Comparison of ENCODE assay signal across 20 mouse cellular contexts in the genomic region with DNA sequence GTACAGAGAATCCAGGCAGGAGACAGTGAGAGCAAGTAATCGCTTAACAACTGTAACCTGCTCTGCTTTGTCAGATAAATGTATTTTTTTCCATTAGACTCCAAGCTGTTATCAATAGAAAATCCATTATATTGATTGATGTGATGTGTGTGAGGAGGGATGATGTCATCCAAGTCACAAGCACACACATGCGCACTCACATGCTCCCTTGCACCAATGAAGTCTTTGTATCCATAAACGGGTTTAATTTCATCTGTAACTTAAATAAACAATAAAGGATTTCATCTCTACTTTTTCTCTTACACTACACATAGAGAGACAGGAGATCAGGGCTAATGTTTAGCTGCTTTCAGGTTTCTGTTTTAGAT.
DNase-seq lines count a peak whose midpoint lies in the region; ATAC-seq and TF ChIP-seq lines count a peak whose summit lies in the region.
"Had no signal": no experiment of that assay in that cellular context is flagged by ENCODE, and none has a peak within 500 bp of the region (broad histone marks: within the 10 kb centered on the region; RNA-seq: fewer than 3 reads in every experiment).

No protein-coding gene starts in this region.

- H3K36me3 ChIP-seq in hindbrain, embryonic 11.5 days (ENCODE audit: control insufficient read depth, insufficient read depth, low read length): no peaks in the 10 kb centered on the region
- no peaks in the 10 kb centered on the region for H3K36me3 ChIP-seq in hindbrain, postnatal 0 days (ENCODE audit: insufficient read depth, low read length)
- no peaks in the 10 kb centered on the region for H3K36me3 ChIP-seq in neural tube, embryonic 12.5 days
- no peaks in the 10 kb centered on the region for H3K36me3 ChIP-seq in neural tube, embryonic 15.5 days
- no peaks in the 10 kb centered on the region for H3K36me3 ChIP-seq in hindbrain, embryonic 14.5 days (replicated peaks; ENCODE audit: control insufficient read depth, insufficient read depth)
- no peaks in the 10 kb centered on the region for H3K36me3 ChIP-seq in heart, embryonic 12.5 days
- H3K36me3 ChIP-seq: embryonic facial prominence, embryonic 13.5 days; forebrain, embryonic 12.5 days; heart, embryonic 13.5 days had no signal

- ATAC-seq in hindbrain, embryonic 11.5 days (ENCODE audit: low FRiP score): peak; percentile 69
- ATAC-seq in hindbrain, postnatal 0 days: no peak
- peak; percentile 52 for ATAC-seq in neural tube, embryonic 12.5 days (ENCODE audit: low FRiP score, low read depth)
- ATAC-seq in neural tube, embryonic 15.5 days (ENCODE audit: low FRiP score): no peak
- peak; percentile 44; the same call in 1 of the 2 replicates for ATAC-seq in hindbrain, embryonic 14.5 days (ENCODE audit: low FRiP score)
- no peak for ATAC-seq in heart, embryonic 12.5 days (ENCODE audit: insufficient number of reproducible peaks, low FRiP score)
- ATAC-seq: activated CD4-positive, CD25-positive, alpha-beta regulatory T cell, adult 4 months; forebrain, embryonic 16.5 days; Patski had no signal

- H3K4me2 ChIP-seq in hindbrain, embryonic 11.5 days (replicated peaks; ENCODE audit: low read depth, low read length): no peak overlapping the region
- H3K4me2 ChIP-seq in hindbrain, postnatal 0 days (ENCODE audit: low read depth, low read length): no peak overlapping the region
- no peak overlapping the region for H3K4me2 ChIP-seq in neural tube, embryonic 12.5 days (replicated peaks)
- H3K4me2 ChIP-seq in neural tube, embryonic 15.5 days: no peak overlapping the region
- no peak overlapping the region for H3K4me2 ChIP-seq in hindbrain, embryonic 14.5 days (replicated peaks)
- H3K4me2 ChIP-seq in heart, embryonic 12.5 days: no peak overlapping the region
- H3K4me2 ChIP-seq: embryonic facial prominence, embryonic 13.5 days; forebrain, embryonic 12.5 days; heart, embryonic 13.5 days had no signal

- H3K27ac ChIP-seq in hindbrain, embryonic 11.5 days (ENCODE audit: low read depth, low read length): no peak overlapping the region
- no peak overlapping the region for H3K27ac ChIP-seq in hindbrain, postnatal 0 days
- peak overlapping the region; percentile 1; the same call in 1 of the 2 replicates for H3K27ac ChIP-seq in neural tube, embryonic 12.5 days
- no peak overlapping the region; the same call in 1 of the 2 replicates for H3K27ac ChIP-seq in neural tube, embryonic 15.5 days (replicated peaks)
- H3K27ac ChIP-seq in hindbrain, embryonic 14.5 days: peak overlapping the region; percentile 58
- H3K27ac ChIP-seq in heart, embryonic 12.5 days (ENCODE audit: poor library complexity, severe bottlenecking): no peak overlapping the region
- H3K27ac ChIP-seq: embryonic facial prominence, embryonic 13.5 days; forebrain, embryonic 12.5 days; heart, embryonic 13.5 days had no signal

- WGBS in hindbrain, embryonic 11.5 days: 73% methylated on average over 3 of the region's 3 CpGs
- 66% methylated on average over 3 of the region's 3 CpGs for WGBS in hindbrain, postnatal 0 days
- 54% methylated on average over 3 of the region's 3 CpGs for WGBS in neural tube, embryonic 12.5 days
- WGBS in neural tube, embryonic 15.5 days: 36% methylated on average over 3 of the region's 3 CpGs
- WGBS in hindbrain, embryonic 14.5 days: 65% methylated on average over 3 of the region's 3 CpGs
- WGBS in heart, embryonic 12.5 days: 79% methylated on average over 3 of the region's 3 CpGs

- no peak overlapping the region for H3K4me3 ChIP-seq in hindbrain, embryonic 11.5 days (ENCODE audit: low read depth, low read length)
- no peak overlapping the region for H3K4me3 ChIP-seq in hindbrain, postnatal 0 days (ENCODE audit: low read length)
- no peak overlapping the region for H3K4me3 ChIP-seq in neural tube, embryonic 12.5 days
- no peak overlapping the region for H3K4me3 ChIP-seq in neural tube, embryonic 15.5 days (replicated peaks)
- no peak overlapping the region for H3K4me3 ChIP-seq in hindbrain, embryonic 14.5 days (replicated peaks; ENCODE audit: low read length)
- no peak overlapping the region for H3K4me3 ChIP-seq in heart, embryonic 12.5 days
- H3K4me3 ChIP-seq: embryonic facial prominence, embryonic 13.5 days; forebrain, embryonic 12.5 days; heart, embryonic 13.5 days had no signal

- H3K4me1 ChIP-seq in hindbrain, embryonic 11.5 days (replicated peaks; ENCODE audit: control insufficient read depth, insufficient read depth, low read length): no peaks in the 10 kb centered on the region
- no peaks in the 10 kb centered on the region for H3K4me1 ChIP-seq in hindbrain, postnatal 0 days (ENCODE audit: insufficient read depth, low read length)
- peaks cover 17% of the 10 kb centered on the region; the same call in 1 of the 2 replicates for H3K4me1 ChIP-seq in neural tube, embryonic 12.5 days
- H3K4me1 ChIP-seq in neural tube, embryonic 15.5 days: peaks cover 17% of the 10 kb centered on the region
- H3K4me1 ChIP-seq in hindbrain, embryonic 14.5 days (replicated peaks; ENCODE audit: control insufficient read depth, insufficient read depth, low read length): peaks cover 9% of the 10 kb centered on the region; the same call in 1 of the 2 replicates
- no peaks in the 10 kb centered on the region for H3K4me1 ChIP-seq in heart, embryonic 12.5 days (replicated peaks)
- H3K4me1 ChIP-seq: forebrain, embryonic 12.5 days; heart, embryonic 13.5 days had no signal

- no peaks in the 10 kb centered on the region for H3K9me3 ChIP-seq in hindbrain, embryonic 11.5 days (ENCODE audit: control insufficient read depth, low read length)
- no peaks in the 10 kb centered on the region for H3K9me3 ChIP-seq in hindbrain, postnatal 0 days (ENCODE audit: low read length)
- no peaks in the 10 kb centered on the region for H3K9me3 ChIP-seq in neural tube, embryonic 12.5 days
- no peaks in the 10 kb centered on the region for H3K9me3 ChIP-seq in neural tube, embryonic 15.5 days (replicated peaks)
- H3K9me3 ChIP-seq in hindbrain, embryonic 14.5 days (ENCODE audit: control insufficient read depth, low read length): no peaks in the 10 kb centered on the region
- H3K9me3 ChIP-seq in heart, embryonic 12.5 days (replicated peaks): peaks cover 5% of the 10 kb centered on the region; the same call in 1 of the 2 replicates
- H3K9me3 ChIP-seq: embryonic facial prominence, embryonic 13.5 days; forebrain, embryonic 12.5 days; heart, embryonic 13.5 days had no signal

- H3K27me3 ChIP-seq in hindbrain, embryonic 11.5 days (ENCODE audit: control insufficient read depth, insufficient read depth, low read length): no peaks in the 10 kb centered on the region
- H3K27me3 ChIP-seq in hindbrain, postnatal 0 days (ENCODE audit: insufficient read depth, low read length): no peaks in the 10 kb centered on the region
- H3K27me3 ChIP-seq in neural tube, embryonic 12.5 days (replicated peaks): no peaks in the 10 kb centered on the region
- H3K27me3 ChIP-seq in neural tube, embryonic 15.5 days (replicated peaks): no peaks in the 10 kb centered on the region
- H3K27me3 ChIP-seq in hindbrain, embryonic 14.5 days (ENCODE audit: control insufficient read depth, insufficient read depth, low read length): no peaks in the 10 kb centered on the region
- no peaks in the 10 kb centered on the region for H3K27me3 ChIP-seq in heart, embryonic 12.5 days (replicated peaks)
- H3K27me3 ChIP-seq: CH12.LX; embryonic facial prominence, embryonic 13.5 days; forebrain, embryonic 12.5 days; heart, embryonic 13.5 days had no signal

- no peak for DNase-seq in hindbrain, embryonic 11.5 days (ENCODE audit: low spot score)
- no peak for DNase-seq in hindbrain, postnatal 0 days (ENCODE audit: low spot score)
- DNase-seq in hindbrain, embryonic 14.5 days (ENCODE audit: low spot score): no peak
- DNase-seq in urinary bladder, postnatal 10 days (ENCODE audit: low spot score): no peak
- DNase-seq: adrenal gland, postnatal 25 days; cerebellum, adult 18-20 months; cerebellum, adult 9-11 months; cerebellum, postnatal 36 days; gastrocnemius, postnatal 14 days; heart, postnatal 36 days had no signal

- H3K9ac ChIP-seq in hindbrain, embryonic 11.5 days (ENCODE audit: low read depth, low read length): no peak overlapping the region
- no peak overlapping the region for H3K9ac ChIP-seq in hindbrain, postnatal 0 days (replicated peaks; ENCODE audit: low read length)
- no peak overlapping the region for H3K9ac ChIP-seq in neural tube, embryonic 12.5 days
- H3K9ac ChIP-seq in neural tube, embryonic 15.5 days (replicated peaks): no peak overlapping the region
- H3K9ac ChIP-seq in hindbrain, embryonic 14.5 days: no peak overlapping the region
- H3K9ac ChIP-seq in heart, embryonic 12.5 days: no peak overlapping the region
- H3K9ac ChIP-seq: embryonic facial prominence, embryonic 13.5 days; forebrain, embryonic 12.5 days; heart, embryonic 13.5 days had no signal

- no peak for TF ChIP-seq CTCF in hindbrain, postnatal 0 days (IDR thresholded peaks at IDR 0.05; ENCODE audit: low read depth)

Comparison
In these comparisons a context has a peak if more than half of its experiments do, and no peak if none do; other contexts are left out.
1. ATAC-seq: peak in hindbrain, embryonic 11.5 days (single experiment), neural tube, embryonic 12.5 days (single experiment) and hindbrain, embryonic 14.5 days (single experiment); none in hindbrain, postnatal 0 days (single experiment), neural tube, embryonic 15.5 days (single experiment) and heart, embryonic 12.5 days (single experiment).
2. H3K27ac ChIP-seq: peak in neural tube, embryonic 12.5 days (single experiment) and hindbrain, embryonic 14.5 days (single experiment); none in hindbrain, embryonic 11.5 days (single experiment), hindbrain, postnatal 0 days (single experiment), neural tube, embryonic 15.5 days (single experiment) and heart, embryonic 12.5 days (single experiment).